Mouse (Mus musculus) CD4-positive, CD25-positive, alpha-beta regulatory T cell, adult 4 months (primary cell): ENCODE results near the gene Smtnl1. TPM values are rescaled to one million over a fixed set of nuclear protein-coding genes. Genes with fewer than 3 reads are reported as not detected.

Experiments used
- ATAC-seq: one replicate; pipeline ENCODE4 v1.8.0; 2017
- polyA plus RNA-seq, 2 experiments: library from polyadenylated mRNA; unstranded; fragments of 100-300 nt; shearing (Covaris generic); gene quantifications; one replicate each; pipeline ENCODE4 v1.2.1; 2017

The Smtnl1 gene
- polyA plus RNA-seq, 2 experiments from 2014 or later = not detected

DNA sequence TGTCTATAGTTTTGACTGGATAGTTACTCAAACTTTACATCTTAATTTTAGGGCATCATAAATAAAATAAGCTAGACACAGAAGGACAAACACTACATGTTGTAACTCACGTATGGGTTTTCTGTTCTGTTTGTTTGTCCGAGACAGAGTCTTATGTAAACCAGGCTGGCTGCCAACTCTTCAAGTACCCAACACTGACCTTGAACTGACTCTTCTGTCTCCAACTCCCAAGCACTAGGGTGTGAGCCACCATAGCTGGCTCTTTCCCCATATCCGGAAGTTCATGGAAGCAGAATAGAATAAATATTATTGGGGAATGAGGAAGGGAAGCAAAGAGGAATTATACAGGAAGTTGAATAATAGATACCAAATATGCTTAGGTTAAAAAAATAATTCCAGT is 29.9 kb downstream of the Smtnl1 start:
- ATAC-seq = no peak

- ATAC-seq = no peak
These were observed 32.0 kb downstream of the Smtnl1 start for GRCm38 (mm10) chr2:84790418-84790817.

GRCm38 (mm10) chr2:84788316-84788715 is 34.1 kb downstream of the Smtnl1 start:
- no peak for ATAC-seq

DNA sequence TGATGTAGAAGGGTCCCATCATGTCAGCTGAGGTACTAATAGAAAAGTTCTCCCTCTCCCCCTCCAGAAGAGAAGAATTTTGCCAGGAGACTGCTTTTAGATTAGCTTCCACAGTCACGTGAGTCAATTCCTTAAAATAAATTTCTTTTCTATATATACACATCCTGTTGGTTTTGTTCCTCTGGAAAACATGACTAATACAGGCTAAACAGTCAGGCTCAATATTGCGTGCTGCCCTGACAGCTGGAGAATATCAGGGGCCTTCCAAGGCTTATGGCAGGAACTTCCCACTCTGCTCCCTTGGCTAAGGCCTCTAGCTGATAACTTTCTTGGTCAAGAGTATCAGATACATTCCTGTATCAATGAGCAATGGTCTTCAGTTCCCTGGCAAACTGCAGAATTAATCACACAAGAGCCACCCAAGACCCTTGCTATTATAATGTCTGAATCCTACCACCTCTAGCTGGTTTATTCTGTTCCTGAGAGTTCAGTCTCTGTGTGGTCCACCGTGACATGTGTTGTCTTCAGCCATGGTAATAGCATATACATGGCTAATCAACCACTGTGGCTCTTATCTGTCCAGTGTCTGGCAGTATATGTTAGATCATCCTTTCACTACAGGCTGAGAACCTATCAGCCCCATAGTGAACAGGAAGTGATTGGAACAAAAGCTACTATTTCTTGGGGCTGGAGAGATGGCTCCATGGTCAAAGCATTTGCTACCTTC is 38.4 kb downstream of the Smtnl1 start:
- ATAC-seq = no peak

DNA sequence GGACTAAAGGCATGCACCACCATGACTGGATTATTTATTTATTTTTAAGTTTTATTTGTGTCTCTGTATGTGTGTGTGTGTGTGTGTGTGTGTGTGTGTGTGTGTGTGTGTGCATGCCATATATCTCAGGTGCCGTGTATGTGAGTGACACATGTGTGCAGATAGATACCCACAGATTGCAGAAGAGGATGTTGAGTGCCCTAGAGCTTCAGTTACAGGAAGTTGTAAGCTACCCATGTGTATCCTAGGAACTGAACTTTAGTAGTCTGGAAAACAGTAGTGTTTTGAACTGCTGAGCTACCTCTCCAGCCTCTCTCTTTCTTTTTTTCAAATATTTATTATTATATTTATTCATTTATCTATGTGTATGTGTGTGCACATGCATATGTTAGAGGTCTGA is 39.1 kb downstream of the Smtnl1 start:
- no peak for ATAC-seq

- peak; percentile 95 for ATAC-seq
These were observed 43.2 kb downstream of the Smtnl1 start for GRCm38 (mm10) chr2:84779210-84779609.

DNA sequence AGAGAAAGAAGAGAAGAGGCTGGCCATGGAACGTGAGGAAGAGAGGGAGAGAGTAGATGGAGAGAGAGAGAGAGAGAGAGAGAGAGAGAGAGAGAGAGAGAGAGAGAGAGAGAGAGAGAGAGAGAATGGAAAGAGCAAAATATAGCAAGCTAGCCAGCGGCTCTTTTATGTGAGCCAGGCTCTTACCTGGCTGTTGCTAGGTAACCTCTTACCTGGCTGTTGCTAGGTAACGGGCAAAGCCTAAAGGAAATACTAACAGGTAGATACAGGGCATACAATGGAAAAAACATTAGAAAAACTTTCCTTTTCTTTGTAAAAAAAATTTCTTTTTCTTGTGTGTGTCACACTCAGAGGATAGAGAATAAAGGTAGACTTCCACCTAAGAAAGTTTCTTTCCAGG is 44.7 kb downstream of the Smtnl1 start:
- no peak for ATAC-seq

DNA sequence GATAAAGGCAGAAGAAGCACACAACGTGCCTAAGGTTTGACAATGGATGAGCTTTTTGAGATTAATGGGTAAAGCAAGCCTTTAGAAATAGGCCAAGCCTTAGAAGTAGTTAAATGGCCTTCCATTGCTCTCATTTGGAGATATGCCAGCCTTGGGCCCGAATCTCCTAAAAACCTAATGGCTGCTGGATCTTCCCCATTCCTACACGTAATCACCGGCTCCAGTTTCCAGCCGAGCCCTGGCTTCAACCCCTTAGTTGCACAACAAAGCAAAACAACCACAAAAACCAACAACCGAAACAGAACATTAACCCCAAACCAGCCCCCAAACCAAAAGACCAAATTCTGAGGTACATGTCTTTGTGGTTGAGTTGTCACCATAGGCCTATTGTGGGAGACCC is 46.8 kb downstream of the Smtnl1 start:
- no peak for ATAC-seq

GRCm38 (mm10) chr2:84775241-84775640 is 47.2 kb downstream of the Smtnl1 start, which contains the start of gene Serping1:
TSS of gene Serping1 (minus strand) at chr2:84775444.
- no peak for ATAC-seq

GRCm38 (mm10) chr2:84774751-84775150 is 47.7 kb downstream of the Smtnl1 start:
- no peak for ATAC-seq

GRCm38 (mm10) chr2:84773195-84773594 is 49.3 kb downstream of the Smtnl1 start:
- ATAC-seq = no peak

DNA sequence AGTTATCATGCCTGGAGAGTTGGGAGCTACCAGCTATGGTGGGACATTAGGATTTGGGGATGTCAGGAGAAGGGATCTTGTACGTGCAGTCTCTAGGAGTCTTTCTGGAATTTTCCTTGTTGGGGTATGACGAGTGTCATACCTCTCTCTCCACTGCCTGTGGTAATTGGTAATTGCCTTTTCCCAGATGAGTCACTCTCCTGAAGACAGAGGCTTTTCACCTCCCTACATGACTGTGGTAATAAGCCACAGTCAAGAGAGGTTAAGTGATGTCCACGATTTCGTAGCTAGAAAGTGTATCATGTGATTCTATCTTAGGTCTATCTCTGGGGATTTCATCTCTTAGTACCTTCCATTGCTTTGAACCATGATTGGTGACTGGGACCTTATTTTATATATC is 50.0 kb downstream of the Smtnl1 start:
- no peak for ATAC-seq

GRCm38 (mm10) chr2:84770501-84770900 is 52.0 kb downstream of the Smtnl1 start:
- ATAC-seq = no peak

DNA sequence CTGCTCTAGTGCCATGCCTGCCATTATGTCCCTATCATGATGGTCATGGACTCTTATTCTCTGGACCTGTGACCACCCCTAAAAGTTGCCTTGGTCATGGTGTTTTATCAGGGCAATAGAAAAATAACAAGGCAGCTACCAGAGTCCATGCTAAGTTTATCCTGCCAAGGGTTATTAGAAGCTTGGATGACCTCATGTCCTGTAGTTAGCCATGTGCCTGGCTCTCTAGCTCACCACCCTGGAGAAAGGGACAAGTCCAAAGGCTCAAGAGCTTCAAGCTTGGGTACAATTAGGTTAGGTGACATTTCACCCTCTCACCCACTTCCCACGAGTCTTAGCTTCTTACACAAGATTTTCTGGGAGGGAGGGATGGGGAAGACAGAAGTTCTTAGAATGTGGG is 59.6 kb downstream of the Smtnl1 start:
- no peak for ATAC-seq

DNA sequence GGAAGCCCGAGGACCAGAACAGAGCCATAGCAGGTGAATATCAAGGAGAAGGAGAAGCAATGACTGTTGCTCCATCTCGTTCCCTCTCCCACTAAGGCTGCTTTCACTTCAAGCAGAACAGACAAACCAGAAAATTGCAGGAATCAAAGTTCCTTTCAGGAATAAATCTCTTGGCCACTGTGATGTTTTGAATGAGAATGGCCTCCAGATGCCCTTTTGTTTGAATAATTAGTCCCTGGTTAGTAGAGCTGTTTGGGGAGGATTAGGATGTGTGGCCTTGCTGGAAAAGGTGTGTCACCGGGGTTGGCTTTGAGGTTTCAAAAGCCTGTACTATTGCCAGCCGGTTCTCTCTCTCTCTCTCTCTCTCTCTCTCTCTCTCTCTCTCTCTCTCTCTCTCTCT is 60.2 kb downstream of the Smtnl1 start:
- ATAC-seq = no peak

- ATAC-seq = no peak
These were observed 60.6 kb downstream of the Smtnl1 start for GRCm38 (mm10) chr2:84761840-84762239.

- ATAC-seq = no peak
These were observed 61.1 kb downstream of the Smtnl1 start for GRCm38 (mm10) chr2:84761309-84761708.

Other genes with a start within 250 kb of the Smtnl1 start
- gene Ctnnd1, start 171.9 kb downstream of the Smtnl1 start, polyA plus RNA-seq = 1 to 10 TPM in 1 of 2 experiments, under 1 TPM in 1; 0.89 to 1.1 TPM
- gene Btbd18, start 163.6 kb downstream of the Smtnl1 start, polyA plus RNA-seq = under 1 TPM in 1 of 2 experiments, not detected in 1; 0.48 TPM
- 100 to 1,000 TPM in 1 of 2 experiments, 10 to 100 TPM in 1; 96.4 to 131 TPM for gene Selenoh, start 151.9 kb downstream of the Smtnl1 start, polyA plus RNA-seq
- not detected for gene Gm28635, start 144.6 kb downstream of the Smtnl1 start, polyA plus RNA-seq
- 10 to 100 TPM; 14.9 to 18.3 TPM for gene Med19, start 144.2 kb downstream of the Smtnl1 start, polyA plus RNA-seq
- 100 to 1,000 TPM; 115 to 140 TPM for gene Tmx2, start 143.5 kb downstream of the Smtnl1 start, polyA plus RNA-seq
- gene Zdhhc5, start 107.5 kb downstream of the Smtnl1 start, polyA plus RNA-seq = 10 to 100 TPM; 10.1 to 12.5 TPM
- 10 to 100 TPM; 50.3 to 54.6 TPM for gene Clp1, start 95.3 kb downstream of the Smtnl1 start, polyA plus RNA-seq
- gene Ypel4, start 88.6 kb downstream of the Smtnl1 start, polyA plus RNA-seq = 1 to 10 TPM; 1.3 to 2.1 TPM
- not detected for gene Gm19426, start 79.0 kb downstream of the Smtnl1 start, polyA plus RNA-seq
- gene Serping1, start 47.2 kb downstream of the Smtnl1 start, polyA plus RNA-seq = not detected
- 100 to 1,000 TPM in 1 of 2 experiments, 10 to 100 TPM in 1; 89.3 to 121 TPM for gene Ube2l6, start 23.8 kb downstream of the Smtnl1 start, polyA plus RNA-seq
- gene Timm10, start 4.3 kb upstream of the Smtnl1 start, polyA plus RNA-seq = 10 to 100 TPM; 34.7 to 40.8 TPM
- gene Slc43a1, start 16.2 kb upstream of the Smtnl1 start, polyA plus RNA-seq = 1 to 10 TPM; 3.8 to 4.7 TPM
- not detected for gene Rtn4rl2, start 64.1 kb upstream of the Smtnl1 start, polyA plus RNA-seq
- gene Slc43a3, start 113.9 kb upstream of the Smtnl1 start, polyA plus RNA-seq = 10 to 100 TPM in 1 of 2 experiments, 1 to 10 TPM in 1; 7.0 to 10.7 TPM
- gene Prg2, start 157.8 kb upstream of the Smtnl1 start, polyA plus RNA-seq = not detected
- gene Prg3, start 165.6 kb upstream of the Smtnl1 start, polyA plus RNA-seq = not detected
- gene Ssrp1, start 214.6 kb upstream of the Smtnl1 start, polyA plus RNA-seq = 100 to 1,000 TPM; 147 to 202 TPM
- under 1 TPM in 1 of 2 experiments, not detected in 1; 0.46 TPM for gene P2rx3, start 214.8 kb upstream of the Smtnl1 start, polyA plus RNA-seq
- 1 to 10 TPM; 3.8 to 5.6 TPM for gene Tnks1bp1, start 225.4 kb upstream of the Smtnl1 start, polyA plus RNA-seq